ENCODE assay signal across 19 mouse cellular contexts in the genomic region with DNA sequence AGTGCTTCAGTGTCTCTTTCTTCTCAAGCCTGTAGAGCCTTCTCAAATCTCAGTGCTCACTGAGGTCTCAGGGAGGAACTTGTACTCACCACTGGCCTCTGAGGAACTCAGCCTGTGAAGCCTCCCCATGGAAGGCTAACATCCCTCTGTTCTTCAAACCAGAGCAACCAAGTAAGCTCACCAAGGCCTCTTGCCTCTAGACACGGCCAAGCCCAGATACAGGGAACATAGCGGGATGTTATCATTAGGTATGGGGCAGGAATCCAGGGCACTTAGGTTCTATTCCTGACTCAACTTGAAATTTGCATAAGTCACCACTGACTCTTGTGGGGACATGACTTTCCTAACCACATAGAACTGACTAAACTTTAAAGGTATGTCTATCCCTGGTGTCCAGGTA.
DNase-seq lines count a peak whose midpoint lies in the region; ATAC-seq lines count a peak whose summit lies in the region.
"Had no signal": no experiment of that assay in that cellular context is flagged by ENCODE, and none has a peak within 500 bp of the region (broad histone marks: within the 10 kb centered on the region; RNA-seq: fewer than 3 reads in every experiment).

No protein-coding gene starts in this region.

- H3K4me2 ChIP-seq in heart, embryonic 12.5 days, result no peak overlapping the region
- H3K4me2 ChIP-seq in heart, embryonic 16.5 days (ENCODE audit: low read depth, low read length), result no peak overlapping the region
- no peak overlapping the region for H3K4me2 ChIP-seq in intestine, embryonic 16.5 days (ENCODE audit: low read depth, low read length)
- H3K4me2 ChIP-seq: embryonic facial prominence, embryonic 15.5 days; hindbrain, embryonic 14.5 days; intestine, embryonic 15.5 days had no signal

- no peak overlapping the region for H3K9ac ChIP-seq in heart, embryonic 12.5 days
- H3K9ac ChIP-seq in heart, embryonic 16.5 days (ENCODE audit: low read length), result no peak overlapping the region
- no peak overlapping the region for H3K9ac ChIP-seq in intestine, embryonic 16.5 days (ENCODE audit: low read depth, low read length)
- H3K9ac ChIP-seq: embryonic facial prominence, embryonic 15.5 days; forebrain, postnatal 0 days; hindbrain, embryonic 14.5 days; intestine, embryonic 15.5 days had no signal

- peak overlapping the region; percentile 0; the same call in 1 of the 2 replicates for H3K27ac ChIP-seq in heart, embryonic 12.5 days (ENCODE audit: poor library complexity, severe bottlenecking)
- H3K27ac ChIP-seq in heart, embryonic 16.5 days (ENCODE audit: low read length), result peak overlapping the region; percentile 77
- 0 out of 2 replicates have a peak overlapping the region, but pooled peaks have one; percentile 19 for H3K27ac ChIP-seq in limb, embryonic 10.5 days
- H3K27ac ChIP-seq in intestine, embryonic 16.5 days (ENCODE audit: low read length), result no peak overlapping the region
- H3K27ac ChIP-seq: embryonic facial prominence, embryonic 15.5 days; hindbrain, embryonic 10.5 days; hindbrain, embryonic 14.5 days; intestine, embryonic 15.5 days had no signal

- H3K36me3 ChIP-seq in heart, embryonic 12.5 days, result no peaks in the 10 kb centered on the region
- no peaks in the 10 kb centered on the region for H3K36me3 ChIP-seq in heart, embryonic 16.5 days (ENCODE audit: control insufficient read depth, insufficient read depth)
- H3K36me3 ChIP-seq in limb, embryonic 10.5 days, result no peaks in the 10 kb centered on the region
- no peaks in the 10 kb centered on the region for H3K36me3 ChIP-seq in intestine, embryonic 16.5 days (ENCODE audit: control insufficient read depth, insufficient read depth, low read length)
- H3K36me3 ChIP-seq: embryonic facial prominence, embryonic 15.5 days; hindbrain, embryonic 10.5 days; intestine, embryonic 15.5 days had no signal

- no peak for ATAC-seq in heart, embryonic 12.5 days (ENCODE audit: insufficient number of reproducible peaks, low FRiP score)
- peak; percentile 70 for ATAC-seq in heart, embryonic 16.5 days (replicated peaks; ENCODE audit: extremely low read depth, insufficient read depth, low FRiP score)
- no peak for ATAC-seq in intestine, embryonic 16.5 days
- ATAC-seq: forebrain, postnatal 0 days; intestine, embryonic 15.5 days had no signal

- peaks cover 11% of the 10 kb centered on the region for H3K4me1 ChIP-seq in heart, embryonic 12.5 days (replicated peaks)
- H3K4me1 ChIP-seq in heart, embryonic 16.5 days (ENCODE audit: control insufficient read depth, insufficient read depth, low read length), result peaks cover 12% of the 10 kb centered on the region
- peaks cover 12% of the 10 kb centered on the region for H3K4me1 ChIP-seq in limb, embryonic 10.5 days
- no peaks in the 10 kb centered on the region for H3K4me1 ChIP-seq in intestine, embryonic 16.5 days (ENCODE audit: control insufficient read depth, insufficient read depth, low read length)
- H3K4me1 ChIP-seq: embryonic facial prominence, embryonic 15.5 days; intestine, embryonic 15.5 days had no signal

- DNase-seq in heart, adult 18-20 months, result peak; percentile 45 to 65
- DNase-seq in heart, adult 8-10 months (ENCODE audit: low spot score), result no peak
- DNase-seq in limb, embryonic 10.5 days (ENCODE audit: low spot score), result no peak
- DNase-seq in layer of hippocampus, adult 11-12 months (ENCODE audit: low spot score), result no peak
- DNase-seq: adrenal gland, postnatal 10 days; cerebellum, adult 11 months; cerebellum, adult 8-10 months; cerebellum, postnatal 14 days; embryo, embryonic 11 days; forebrain, postnatal 0 days; gastrocnemius, postnatal 14 days; kidney, adult 2 months had no signal

- H3K9me3 ChIP-seq in heart, embryonic 12.5 days (replicated peaks), result no peaks in the 10 kb centered on the region
- H3K9me3 ChIP-seq in heart, embryonic 16.5 days (replicated peaks; ENCODE audit: control insufficient read depth, low read length), result no peaks in the 10 kb centered on the region
- no peaks in the 10 kb centered on the region for H3K9me3 ChIP-seq in limb, embryonic 10.5 days (replicated peaks)
- H3K9me3 ChIP-seq in intestine, embryonic 16.5 days (ENCODE audit: control insufficient read depth, low read length), result no peaks in the 10 kb centered on the region
- H3K9me3 ChIP-seq: embryonic facial prominence, embryonic 15.5 days; hindbrain, embryonic 10.5 days; intestine, embryonic 15.5 days had no signal

- H3K4me3 ChIP-seq in heart, embryonic 12.5 days, result no peak overlapping the region
- H3K4me3 ChIP-seq in heart, embryonic 16.5 days (ENCODE audit: low read length), result no peak overlapping the region
- H3K4me3 ChIP-seq in limb, embryonic 10.5 days, result no peak overlapping the region
- no peak overlapping the region for H3K4me3 ChIP-seq in intestine, embryonic 16.5 days (ENCODE audit: low read length)
- H3K4me3 ChIP-seq: embryonic facial prominence, embryonic 15.5 days; hindbrain, embryonic 10.5 days; intestine, embryonic 15.5 days had no signal

- 54% methylated on average over 2 of the region's 2 CpGs for WGBS in heart, embryonic 12.5 days
- 48% methylated on average over 2 of the region's 2 CpGs for WGBS in heart, embryonic 16.5 days
- 89% methylated on average over 2 of the region's 2 CpGs for WGBS in limb, embryonic 10.5 days
- 91% methylated on average over 2 of the region's 2 CpGs for WGBS in intestine, embryonic 16.5 days

- no peaks in the 10 kb centered on the region for H3K27me3 ChIP-seq in heart, embryonic 12.5 days (replicated peaks)
- no peaks in the 10 kb centered on the region for H3K27me3 ChIP-seq in heart, embryonic 16.5 days (ENCODE audit: control insufficient read depth, insufficient read depth, low read length)
- no peaks in the 10 kb centered on the region for H3K27me3 ChIP-seq in limb, embryonic 10.5 days (ENCODE audit: low read depth, poor library complexity, severe bottlenecking)
- H3K27me3 ChIP-seq in intestine, embryonic 16.5 days (replicated peaks; ENCODE audit: control insufficient read depth, insufficient read depth, low read length), result no peaks in the 10 kb centered on the region
- H3K27me3 ChIP-seq: embryonic facial prominence, embryonic 15.5 days; intestine, embryonic 15.5 days had no signal

Comparison
In these comparisons a context has a peak if more than half of its experiments do, and no peak if none do; other contexts are left out.
1. DNase-seq: peak in heart, adult 18-20 months (2 of 2); none in heart, adult 8-10 months (single experiment), limb, embryonic 10.5 days (single experiment) and layer of hippocampus, adult 11-12 months (single experiment).